Mouse (Mus musculus): ENCODE results near the gene Dbnl. TPM values are rescaled to one million over a fixed set of nuclear protein-coding genes. Genes with fewer than 3 reads are reported as not detected.

The Dbnl gene
- polyA plus RNA-seq, 1 experiment from 2014 or later, result 88.0 TPM

GRCm38 (mm10) chr11:5766019-5766418 lies 22.3 kb upstream of the Dbnl start:
- H3K9ac ChIP-seq, result no peak overlapping the region
- H3K4me1 ChIP-seq (replicated peaks), result peaks cover 6% of the 10 kb centered on the region
- peaks cover 26% of the 10 kb centered on the region for H3K36me3 ChIP-seq
- H3K9me3 ChIP-seq (replicated peaks), result peaks cover 4% of the 10 kb centered on the region; the same call in 1 of the 2 replicates
- no peak overlapping the region for H3K4me3 ChIP-seq
- H3K27ac ChIP-seq (ENCODE audit: poor library complexity, severe bottlenecking), result no peak overlapping the region
- 80% methylated on average over 6 of the region's 6 CpGs for WGBS
- H3K4me2 ChIP-seq, result no peak overlapping the region
- H3K27me3 ChIP-seq (replicated peaks), result no peaks in the 10 kb centered on the region
- no peak for ATAC-seq (ENCODE audit: insufficient number of reproducible peaks, low FRiP score)

DNA sequence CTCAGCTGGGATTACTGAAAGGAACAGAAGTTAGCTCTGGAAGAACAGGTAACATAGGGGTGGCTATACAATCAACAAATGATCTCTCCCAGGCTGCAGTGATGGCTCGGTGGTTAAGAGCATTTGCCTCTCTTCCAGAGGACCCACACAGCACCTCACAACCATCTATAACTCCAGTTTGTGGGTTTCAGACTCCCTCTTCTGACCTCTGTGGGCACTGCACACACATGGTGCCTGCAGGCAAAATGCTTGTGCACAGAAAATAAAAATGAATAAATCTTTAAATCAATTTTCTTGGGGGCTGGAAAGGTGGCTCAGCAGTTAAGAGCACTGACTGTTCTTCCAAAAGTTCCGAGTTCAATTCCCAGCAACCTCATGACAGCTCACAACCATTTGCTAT lies 9.8 kb upstream of the Dbnl start:
- no peak for ATAC-seq (ENCODE audit: insufficient number of reproducible peaks, low FRiP score)
- Histone ChIP-seq H3K9me3 (replicated peaks) (0 out of 2 replicates have a peak, but pooled peaks cover 2% of the 10 kb centered on the region), H3K27ac (ENCODE audit: poor library complexity, severe bottlenecking) (no peak overlapping the region), H3K4me2 (no peak overlapping the region), H3K9ac (no peak overlapping the region), H3K4me3 (no peak overlapping the region), H3K36me3 (peaks cover 13% of the 10 kb centered on the region; the same call in 1 of the 2 replicates), H3K4me1 (replicated peaks) (peaks cover 3% of the 10 kb centered on the region; the same call in 1 of the 2 replicates), H3K27me3 (replicated peaks) (no peaks in the 10 kb centered on the region)
- WGBS, result 66% methylated on average over 2 of the region's 2 CpGs

- 77% methylated on average over 6 of the region's 6 CpGs for WGBS
- H3K4me3 ChIP-seq, result no peak overlapping the region
- H3K27me3 ChIP-seq (replicated peaks), result no peaks in the 10 kb centered on the region
- peaks cover 3% of the 10 kb centered on the region; the same call in 1 of the 2 replicates for H3K4me1 ChIP-seq (replicated peaks)
- no peak overlapping the region for H3K27ac ChIP-seq (ENCODE audit: poor library complexity, severe bottlenecking)
- ATAC-seq (ENCODE audit: insufficient number of reproducible peaks, low FRiP score), result peak; percentile 38; the same call in 1 of the 2 replicates
- no peak overlapping the region for H3K9ac ChIP-seq
- no peaks in the 10 kb centered on the region for H3K9me3 ChIP-seq (replicated peaks)
- peaks cover 14% of the 10 kb centered on the region; the same call in 1 of the 2 replicates for H3K36me3 ChIP-seq
- no peak overlapping the region for H3K4me2 ChIP-seq
Measured at GRCm38 (mm10) chr11:5780035-5780499, 8.2 kb upstream of the Dbnl start.

- Histone ChIP-seq H3K4me2 (no peak overlapping the region), H3K4me1 (replicated peaks) (peaks cover 7% of the 10 kb centered on the region; the same call in 1 of the 2 replicates), H3K36me3 (peaks cover 14% of the 10 kb centered on the region; the same call in 1 of the 2 replicates), H3K4me3 (no peak overlapping the region), H3K9ac (no peak overlapping the region), H3K27me3 (replicated peaks) (no peaks in the 10 kb centered on the region), H3K9me3 (replicated peaks) (no peaks in the 10 kb centered on the region), H3K27ac (ENCODE audit: poor library complexity, severe bottlenecking) (no peak overlapping the region)
- 41% methylated on average over 8 of the region's 8 CpGs for WGBS
- 0 out of 2 replicates have a peak, but pooled peaks have one; percentile 41 for ATAC-seq (ENCODE audit: insufficient number of reproducible peaks, low FRiP score)
Measured at GRCm38 (mm10) chr11:5782199-5782944, 5.9 kb upstream of the Dbnl start.

- Histone ChIP-seq H3K4me2 (no peak overlapping the region), H3K4me1 (replicated peaks) (peaks cover 25% of the 10 kb centered on the region), H3K36me3 (peaks cover 8% of the 10 kb centered on the region), H3K9ac (no peak overlapping the region), H3K9me3 (replicated peaks) (no peaks in the 10 kb centered on the region), H3K27ac (ENCODE audit: poor library complexity, severe bottlenecking) (no peak overlapping the region), H3K27me3 (replicated peaks) (no peaks in the 10 kb centered on the region), H3K4me3 (no peak overlapping the region)
- no peak for ATAC-seq (ENCODE audit: insufficient number of reproducible peaks, low FRiP score)
Measured at GRCm38 (mm10) chr11:5785732-5786131, 2.6 kb upstream of the Dbnl start.

DNA sequence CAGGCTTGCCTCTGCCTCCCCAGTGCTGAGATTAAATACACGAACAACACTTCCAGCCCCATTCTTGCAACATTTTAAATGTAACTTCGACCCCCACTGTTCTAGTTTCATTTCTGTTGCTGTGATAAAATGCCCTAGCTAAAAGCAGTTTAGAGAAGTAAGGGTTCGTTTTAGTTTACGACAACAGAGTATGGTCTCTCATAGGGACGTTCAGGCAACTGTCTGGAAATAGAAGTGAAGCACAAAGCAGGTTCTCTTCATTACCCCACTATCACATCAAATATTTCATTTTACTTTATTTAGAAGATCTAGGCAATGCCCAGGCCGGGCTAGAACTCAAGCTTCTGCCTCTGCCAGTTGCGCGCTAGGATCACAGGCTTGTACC lies 625 bp upstream of the Dbnl start:
- H3K4me3 ChIP-seq, result peak overlapping the region; percentile 91
- H3K27ac ChIP-seq (ENCODE audit: poor library complexity, severe bottlenecking), result peak overlapping the region; percentile 94
- ATAC-seq (ENCODE audit: insufficient number of reproducible peaks, low FRiP score), result no peak
- H3K9me3 ChIP-seq (replicated peaks), result no peaks in the 10 kb centered on the region
- 34% methylated on average over 8 of the region's 8 CpGs for WGBS
- peak overlapping the region; percentile 83 for H3K4me2 ChIP-seq
- H3K27me3 ChIP-seq (replicated peaks), result no peaks in the 10 kb centered on the region
- H3K9ac ChIP-seq, result peak overlapping the region; percentile 86
- peaks cover 20% of the 10 kb centered on the region for H3K36me3 ChIP-seq
- H3K4me1 ChIP-seq (replicated peaks), result peaks cover 22% of the 10 kb centered on the region

DNA sequence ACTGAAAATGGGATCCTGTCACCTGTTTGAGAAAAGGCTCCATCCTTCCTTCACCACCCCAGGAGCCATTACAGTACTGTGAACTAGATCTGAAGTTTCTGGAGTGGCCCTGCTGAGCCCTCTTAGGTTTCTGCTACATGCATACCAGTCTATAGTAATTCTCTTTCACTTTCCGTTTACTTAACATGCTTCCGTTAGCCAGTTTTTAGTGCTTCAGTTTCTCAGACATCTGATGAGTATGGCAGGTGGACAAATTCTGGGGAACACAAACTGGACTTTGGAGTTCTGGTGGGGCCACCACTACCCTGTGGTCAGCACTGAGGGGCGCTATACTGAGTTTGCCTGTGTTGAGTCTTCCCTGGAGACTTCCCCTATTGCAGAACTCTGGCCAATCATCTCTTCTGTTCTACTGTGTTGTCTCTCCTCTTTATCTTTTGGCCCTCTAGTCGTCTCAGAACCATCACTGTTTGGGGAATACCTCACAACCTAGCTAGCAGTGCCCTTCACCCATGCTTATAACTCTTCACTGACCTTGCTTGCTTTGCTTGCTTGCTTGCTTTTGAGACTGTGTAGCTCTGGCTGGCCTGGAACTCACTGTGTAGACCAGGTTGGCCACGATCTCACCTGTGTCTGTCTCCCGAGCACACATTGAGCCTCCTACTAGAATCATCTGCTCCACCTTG lies 924 bp downstream of the Dbnl start:
- Histone ChIP-seq H3K9ac (peak overlapping the region; percentile 86), H3K27me3 (replicated peaks) (no peaks in the 10 kb centered on the region), H3K9me3 (replicated peaks) (no peaks in the 10 kb centered on the region), H3K27ac (ENCODE audit: poor library complexity, severe bottlenecking) (peak overlapping the region; percentile 94), H3K4me1 (replicated peaks) (peaks cover 22% of the 10 kb centered on the region), H3K36me3 (peaks cover 31% of the 10 kb centered on the region), H3K4me2 (peak overlapping the region; percentile 83), H3K4me3 (peak overlapping the region; percentile 91)
- WGBS, result 65% methylated on average over 6 of the region's 6 CpGs
- peak; percentile 6; the same call in 1 of the 2 replicates for ATAC-seq (ENCODE audit: insufficient number of reproducible peaks, low FRiP score)

DNA sequence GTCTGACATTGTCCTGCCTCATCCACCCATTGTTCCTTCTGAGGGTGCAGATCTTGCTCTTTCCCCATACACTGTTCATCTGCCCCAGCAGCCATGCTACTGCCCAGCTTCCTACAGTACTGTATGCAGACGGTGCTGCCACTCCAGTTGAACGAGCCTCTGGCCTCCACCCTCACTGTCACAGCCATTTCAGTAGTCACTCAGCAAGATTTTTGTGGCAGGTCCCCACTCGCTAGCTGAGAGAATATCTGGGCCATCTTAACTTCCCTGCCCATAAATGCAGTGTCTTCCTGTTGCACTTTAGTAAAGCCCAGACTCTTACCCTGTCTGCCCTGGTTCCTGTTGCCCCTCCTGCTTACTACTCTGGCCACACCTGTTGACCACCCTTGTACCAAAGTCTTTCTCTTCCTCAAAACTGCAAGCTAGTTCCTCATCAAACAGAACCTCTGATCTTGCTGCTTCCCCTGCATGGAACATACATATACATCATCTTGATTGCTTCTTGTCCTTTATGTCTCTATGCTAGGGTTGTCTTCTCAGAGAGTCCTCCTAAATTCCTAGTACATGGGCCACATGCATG lies 1.6 kb downstream of the Dbnl start:
- peaks cover 22% of the 10 kb centered on the region for H3K4me1 ChIP-seq (replicated peaks)
- ATAC-seq (ENCODE audit: insufficient number of reproducible peaks, low FRiP score), result no peak
- no peaks in the 10 kb centered on the region for H3K9me3 ChIP-seq (replicated peaks)
- peak overlapping the region; percentile 91; the same call in 1 of the 2 replicates for H3K4me3 ChIP-seq
- no peak overlapping the region for H3K27ac ChIP-seq (ENCODE audit: poor library complexity, severe bottlenecking)
- 61% methylated on average over 3 of the region's 3 CpGs for WGBS
- peaks cover 37% of the 10 kb centered on the region for H3K36me3 ChIP-seq
- H3K27me3 ChIP-seq (replicated peaks), result no peaks in the 10 kb centered on the region
- H3K4me2 ChIP-seq, result peak overlapping the region; percentile 83
- peak overlapping the region; percentile 86 for H3K9ac ChIP-seq

DNA sequence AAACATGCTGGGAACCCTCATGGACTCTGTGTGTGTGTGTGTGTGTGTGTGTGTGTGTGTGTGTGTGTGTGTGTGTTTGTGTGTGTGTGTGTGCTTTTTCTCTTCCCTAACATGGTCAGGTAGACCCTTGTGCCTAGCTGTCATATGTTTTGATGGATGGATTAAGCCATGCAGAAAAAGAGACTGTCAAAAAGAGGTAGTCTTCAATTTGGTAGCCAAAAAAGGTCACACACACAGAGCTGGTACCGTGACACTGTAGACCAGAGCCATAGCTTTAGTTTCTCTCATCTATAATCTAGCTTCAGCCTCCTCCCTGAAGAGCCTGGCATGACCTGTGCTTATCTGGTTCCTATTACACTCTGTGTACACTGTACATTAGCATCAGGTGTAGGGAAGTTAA lies 2.1 kb downstream of the Dbnl start:
- H3K9ac ChIP-seq, result no peak overlapping the region
- H3K27me3 ChIP-seq (replicated peaks), result no peaks in the 10 kb centered on the region
- no peaks in the 10 kb centered on the region for H3K9me3 ChIP-seq (replicated peaks)
- H3K4me3 ChIP-seq, result no peak overlapping the region
- ATAC-seq (ENCODE audit: insufficient number of reproducible peaks, low FRiP score), result no peak
- WGBS, result 90% methylated on average over 1 of the region's 1 CpGs
- peaks cover 26% of the 10 kb centered on the region for H3K4me1 ChIP-seq (replicated peaks)
- H3K36me3 ChIP-seq, result peaks cover 43% of the 10 kb centered on the region
- H3K27ac ChIP-seq (ENCODE audit: poor library complexity, severe bottlenecking), result no peak overlapping the region
- H3K4me2 ChIP-seq, result no peak overlapping the region

DNA sequence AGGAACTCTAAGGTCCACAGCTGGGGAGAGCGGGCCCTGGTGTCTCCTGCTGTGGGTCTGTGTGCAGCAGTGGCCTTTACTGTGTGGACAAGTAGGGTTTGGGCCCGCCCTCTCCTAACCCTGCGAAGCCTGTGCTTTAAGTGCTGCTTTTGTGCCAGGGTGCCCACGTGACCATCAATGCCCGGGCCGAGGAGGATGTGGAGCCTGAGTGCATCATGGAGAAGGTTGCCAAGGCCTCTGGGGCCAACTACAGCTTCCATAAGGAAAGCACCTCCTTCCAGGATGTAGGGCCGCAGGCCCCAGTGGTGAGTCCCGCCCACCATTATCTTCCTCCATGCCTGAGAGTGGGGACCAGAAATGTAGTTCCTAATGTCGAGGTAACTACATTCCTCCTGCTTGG lies 7.0 kb downstream of the Dbnl start:
- H3K4me2 ChIP-seq, result no peak overlapping the region
- no peaks in the 10 kb centered on the region for H3K9me3 ChIP-seq (replicated peaks)
- no peak for ATAC-seq (ENCODE audit: insufficient number of reproducible peaks, low FRiP score)
- no peaks in the 10 kb centered on the region for H3K27me3 ChIP-seq (replicated peaks)
- H3K9ac ChIP-seq, result no peak overlapping the region
- peaks cover 89% of the 10 kb centered on the region for H3K36me3 ChIP-seq
- H3K4me3 ChIP-seq, result no peak overlapping the region
- H3K27ac ChIP-seq (ENCODE audit: poor library complexity, severe bottlenecking), result peak overlapping the region; percentile 50
- H3K4me1 ChIP-seq (replicated peaks), result peaks cover 34% of the 10 kb centered on the region
- WGBS, result 85% methylated on average over 9 of the region's 9 CpGs

DNA sequence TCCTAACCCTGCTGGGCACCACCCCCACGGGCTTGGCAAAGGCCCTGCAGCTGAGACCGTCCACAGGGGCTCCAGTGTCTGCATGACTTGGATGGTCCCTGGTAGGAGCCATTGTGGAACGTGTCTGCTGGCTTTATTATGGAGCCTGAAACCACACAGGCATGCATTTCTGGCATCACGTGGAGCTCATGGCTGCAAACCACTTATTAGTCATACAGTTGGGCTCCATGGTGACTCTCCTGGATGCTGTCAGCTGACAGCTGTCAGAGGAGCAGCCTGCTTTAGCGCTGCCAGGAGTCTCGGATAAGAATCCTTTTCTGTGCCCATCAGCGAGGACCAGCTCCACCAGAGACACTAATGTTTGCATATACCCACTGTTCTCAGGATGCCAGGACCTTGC lies 7.4 kb downstream of the Dbnl start:
- Histone ChIP-seq H3K4me1 (replicated peaks) (peaks cover 38% of the 10 kb centered on the region), H3K27ac (ENCODE audit: poor library complexity, severe bottlenecking) (peak overlapping the region; percentile 50), H3K4me2 (no peak overlapping the region), H3K9ac (no peak overlapping the region), H3K9me3 (replicated peaks) (no peaks in the 10 kb centered on the region), H3K36me3 (peaks cover 94% of the 10 kb centered on the region), H3K27me3 (replicated peaks) (no peaks in the 10 kb centered on the region), H3K4me3 (no peak overlapping the region)
- 59% methylated on average over 7 of the region's 7 CpGs for WGBS
- no peak for ATAC-seq (ENCODE audit: insufficient number of reproducible peaks, low FRiP score)
